Mouse (Mus musculus): Measurements from ENCODE around the gene Pdhx. TPM values are rescaled to one million over a fixed set of nuclear protein-coding genes. Genes with fewer than 3 reads are reported as not detected.
A peak's percentile ranks its signal among the peaks of the same experiment; 100 is the strongest.

The Pdhx gene
- polyA plus RNA-seq, 1 experiment from 2014 or later = 76.7 TPM

DNA sequence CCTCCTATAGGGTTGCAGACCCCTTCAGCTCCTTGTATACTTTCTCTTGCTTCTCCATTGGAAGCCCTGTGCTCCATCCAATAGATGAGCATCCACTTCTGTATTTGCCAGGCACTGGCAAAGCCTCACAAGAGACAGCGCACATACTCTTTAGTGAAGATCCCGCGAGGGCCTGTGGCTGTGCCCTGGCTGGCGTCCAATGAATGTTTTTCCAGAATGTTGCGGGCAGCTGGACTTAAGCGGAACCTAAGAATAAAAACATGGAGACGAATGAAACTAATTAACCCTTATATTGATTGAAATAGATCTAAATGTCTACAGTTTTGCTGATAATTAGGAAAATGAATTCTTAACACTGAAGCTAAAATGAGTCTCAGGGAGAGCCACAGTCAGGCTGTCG, 32.4 kb downstream of the Pdhx start:
- H3K9ac ChIP-seq (replicated peaks; ENCODE audit: low read depth, low read length) = no peak overlapping the region

DNA sequence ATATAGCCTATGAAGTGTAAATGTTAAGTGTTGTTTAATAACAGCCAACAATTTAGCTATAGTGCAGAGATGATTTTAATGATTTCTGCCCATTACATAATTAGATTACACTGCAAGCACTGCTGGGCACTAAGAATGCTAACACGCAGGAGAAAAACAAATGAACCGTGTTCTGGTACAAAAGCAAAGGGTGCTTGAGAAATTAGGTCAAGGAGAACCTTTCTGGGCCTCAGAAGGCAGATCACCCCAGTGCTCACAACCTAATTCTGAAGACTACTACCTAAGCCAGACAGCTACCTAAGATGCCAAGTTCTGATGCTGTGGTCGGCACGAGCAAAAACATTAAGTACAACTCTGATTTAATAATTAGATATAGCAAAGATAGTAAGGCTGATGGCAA, 35.5 kb downstream of the Pdhx start:
- Histone ChIP-seq H3K4me2 (ENCODE audit: low read depth, low read length) (no peak overlapping the region), H3K4me3 (ENCODE audit: low read depth, low read length) (no peak overlapping the region), H3K9ac (replicated peaks; ENCODE audit: low read depth, low read length) (no peak overlapping the region), H3K27ac (ENCODE audit: low read depth, low read length) (no peak overlapping the region), H3K27me3 (ENCODE audit: control insufficient read depth, insufficient read depth, low read length) (no peaks in the 10 kb centered on the region), H3K36me3 (ENCODE audit: control insufficient read depth, insufficient read depth, low read length) (no peaks in the 10 kb centered on the region), H3K4me1 (ENCODE audit: control insufficient read depth, insufficient read depth, low read length) (no peaks in the 10 kb centered on the region), H3K9me3 (ENCODE audit: control insufficient read depth, low read length) (no peaks in the 10 kb centered on the region)
- no peak for ATAC-seq (ENCODE audit: low read depth)
- 86% methylated on average over 4 of the region's 4 CpGs for WGBS

More for the DNA sequence above, 32.4 kb downstream of the Pdhx start:
- ATAC-seq (ENCODE audit: low read depth) = no peak
- H3K27ac ChIP-seq (ENCODE audit: low read depth, low read length) = no peak overlapping the region
- no peak overlapping the region for H3K4me3 ChIP-seq (ENCODE audit: low read depth, low read length)
- H3K27me3 ChIP-seq (ENCODE audit: control insufficient read depth, insufficient read depth, low read length) = no peaks in the 10 kb centered on the region
- H3K4me2 ChIP-seq (ENCODE audit: low read depth, low read length) = no peak overlapping the region
- no peaks in the 10 kb centered on the region for H3K9me3 ChIP-seq (ENCODE audit: control insufficient read depth, low read length)
- WGBS = 58% methylated on average over 8 of the region's 8 CpGs
- H3K36me3 ChIP-seq (ENCODE audit: control insufficient read depth, insufficient read depth, low read length) = no peaks in the 10 kb centered on the region
- H3K4me1 ChIP-seq (ENCODE audit: control insufficient read depth, insufficient read depth, low read length) = no peaks in the 10 kb centered on the region

GRCm38 (mm10) chr2:103022728-103023127, 50.6 kb downstream of the Pdhx start:
- Histone ChIP-seq H3K4me3 (ENCODE audit: low read depth, low read length) (no peak overlapping the region), H3K9ac (replicated peaks; ENCODE audit: low read depth, low read length) (no peak overlapping the region), H3K9me3 (ENCODE audit: control insufficient read depth, low read length) (no peaks in the 10 kb centered on the region), H3K36me3 (ENCODE audit: control insufficient read depth, insufficient read depth, low read length) (no peaks in the 10 kb centered on the region), H3K4me1 (ENCODE audit: control insufficient read depth, insufficient read depth, low read length) (no peaks in the 10 kb centered on the region), H3K4me2 (ENCODE audit: low read depth, low read length) (no peak overlapping the region), H3K27ac (ENCODE audit: low read depth, low read length) (no peak overlapping the region), H3K27me3 (ENCODE audit: control insufficient read depth, insufficient read depth, low read length) (no peaks in the 10 kb centered on the region)
- peak; percentile 35; the same call in 1 of the 2 replicates for ATAC-seq (ENCODE audit: low read depth)
- WGBS = 74% methylated on average over 3 of the region's 3 CpGs

- no peaks in the 10 kb centered on the region for H3K36me3 ChIP-seq (ENCODE audit: control insufficient read depth, insufficient read depth, low read length)
- H3K4me1 ChIP-seq (ENCODE audit: control insufficient read depth, insufficient read depth, low read length) = no peaks in the 10 kb centered on the region
- H3K4me2 ChIP-seq (ENCODE audit: low read depth, low read length) = no peak overlapping the region
- WGBS = 27% methylated on average over 4 of the region's 4 CpGs
- no peaks in the 10 kb centered on the region for H3K27me3 ChIP-seq (ENCODE audit: control insufficient read depth, insufficient read depth, low read length)
- H3K9ac ChIP-seq (replicated peaks; ENCODE audit: low read depth, low read length) = no peak overlapping the region
- no peak overlapping the region for H3K4me3 ChIP-seq (ENCODE audit: low read depth, low read length)
- H3K9me3 ChIP-seq (ENCODE audit: control insufficient read depth, low read length) = no peaks in the 10 kb centered on the region
- ATAC-seq (ENCODE audit: low read depth) = peak; percentile 42; the same call in 1 of the 2 replicates
- H3K27ac ChIP-seq (ENCODE audit: low read depth, low read length) = no peak overlapping the region
These were observed 52.9 kb downstream of the Pdhx start for GRCm38 (mm10) chr2:103020191-103020987.

DNA sequence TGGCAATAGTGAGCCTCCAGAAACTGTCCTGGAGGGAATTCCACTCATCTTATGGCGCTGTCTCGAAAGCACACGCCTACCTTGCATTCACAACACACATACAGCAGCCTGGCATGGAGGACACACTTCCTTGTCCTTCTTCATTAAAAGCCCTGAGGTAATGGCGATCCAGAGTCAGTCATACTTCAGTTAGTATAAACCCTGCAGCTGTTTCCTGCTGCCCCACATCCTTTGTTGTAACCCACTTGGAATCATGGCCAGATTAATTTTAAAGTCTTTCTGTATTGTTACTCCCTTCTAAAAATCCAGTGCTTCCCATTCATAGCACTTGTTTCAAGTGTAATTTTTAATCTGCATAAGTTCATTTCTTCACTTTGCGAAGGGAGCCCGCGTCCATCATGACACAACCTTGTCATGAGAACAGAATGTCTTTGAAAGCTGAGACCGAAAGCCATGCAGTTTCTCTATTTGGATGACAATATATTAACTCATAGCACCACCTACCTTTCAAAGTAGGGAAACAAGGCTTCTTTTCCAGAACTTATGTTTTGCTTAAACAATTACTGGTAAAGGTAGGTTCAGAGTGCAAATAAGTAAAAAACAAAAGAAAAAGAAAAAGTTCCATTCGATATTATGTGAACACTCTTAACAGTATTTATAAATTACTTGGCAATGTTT, 54.4 kb downstream of the Pdhx start:
- H3K4me3 ChIP-seq (ENCODE audit: low read depth, low read length) = no peak overlapping the region
- H3K27ac ChIP-seq (ENCODE audit: low read depth, low read length) = no peak overlapping the region
- no peaks in the 10 kb centered on the region for H3K9me3 ChIP-seq (ENCODE audit: control insufficient read depth, low read length)
- no peak overlapping the region for H3K4me2 ChIP-seq (ENCODE audit: low read depth, low read length)
- H3K36me3 ChIP-seq (ENCODE audit: control insufficient read depth, insufficient read depth, low read length) = no peaks in the 10 kb centered on the region
- no peak overlapping the region for H3K9ac ChIP-seq (replicated peaks; ENCODE audit: low read depth, low read length)
- H3K4me1 ChIP-seq (ENCODE audit: control insufficient read depth, insufficient read depth, low read length) = no peaks in the 10 kb centered on the region
- no peaks in the 10 kb centered on the region for H3K27me3 ChIP-seq (ENCODE audit: control insufficient read depth, insufficient read depth, low read length)
- 0 out of 2 replicates have a peak, but pooled peaks have one; percentile 30 for ATAC-seq (ENCODE audit: low read depth)
- 73% methylated on average over 9 of the region's 9 CpGs for WGBS

- Histone ChIP-seq H3K36me3 (ENCODE audit: control insufficient read depth, insufficient read depth, low read length) (no peaks in the 10 kb centered on the region), H3K9ac (replicated peaks; ENCODE audit: low read depth, low read length) (no peak overlapping the region), H3K4me2 (ENCODE audit: low read depth, low read length) (no peak overlapping the region), H3K9me3 (ENCODE audit: control insufficient read depth, low read length) (no peaks in the 10 kb centered on the region), H3K4me3 (ENCODE audit: low read depth, low read length) (no peak overlapping the region), H3K4me1 (ENCODE audit: control insufficient read depth, insufficient read depth, low read length) (no peaks in the 10 kb centered on the region), H3K27ac (ENCODE audit: low read depth, low read length) (no peak overlapping the region), H3K27me3 (ENCODE audit: control insufficient read depth, insufficient read depth, low read length) (no peaks in the 10 kb centered on the region)
- WGBS = 89% methylated on average over 2 of the region's 2 CpGs
- ATAC-seq (ENCODE audit: low read depth) = no peak
These were observed 55.9 kb downstream of the Pdhx start for GRCm38 (mm10) chr2:103017391-103017824.

- no peak overlapping the region for H3K4me2 ChIP-seq (ENCODE audit: low read depth, low read length)
- no peaks in the 10 kb centered on the region for H3K9me3 ChIP-seq (ENCODE audit: control insufficient read depth, low read length)
- no peak for ATAC-seq (ENCODE audit: low read depth)
- H3K27me3 ChIP-seq (ENCODE audit: control insufficient read depth, insufficient read depth, low read length) = no peaks in the 10 kb centered on the region
- no peaks in the 10 kb centered on the region for H3K4me1 ChIP-seq (ENCODE audit: control insufficient read depth, insufficient read depth, low read length)
- H3K4me3 ChIP-seq (ENCODE audit: low read depth, low read length) = no peak overlapping the region
- H3K27ac ChIP-seq (ENCODE audit: low read depth, low read length) = no peak overlapping the region
- H3K9ac ChIP-seq (replicated peaks; ENCODE audit: low read depth, low read length) = no peak overlapping the region
- no peaks in the 10 kb centered on the region for H3K36me3 ChIP-seq (ENCODE audit: control insufficient read depth, insufficient read depth, low read length)
These were observed 57.2 kb downstream of the Pdhx start for GRCm38 (mm10) chr2:103016089-103016488.

DNA sequence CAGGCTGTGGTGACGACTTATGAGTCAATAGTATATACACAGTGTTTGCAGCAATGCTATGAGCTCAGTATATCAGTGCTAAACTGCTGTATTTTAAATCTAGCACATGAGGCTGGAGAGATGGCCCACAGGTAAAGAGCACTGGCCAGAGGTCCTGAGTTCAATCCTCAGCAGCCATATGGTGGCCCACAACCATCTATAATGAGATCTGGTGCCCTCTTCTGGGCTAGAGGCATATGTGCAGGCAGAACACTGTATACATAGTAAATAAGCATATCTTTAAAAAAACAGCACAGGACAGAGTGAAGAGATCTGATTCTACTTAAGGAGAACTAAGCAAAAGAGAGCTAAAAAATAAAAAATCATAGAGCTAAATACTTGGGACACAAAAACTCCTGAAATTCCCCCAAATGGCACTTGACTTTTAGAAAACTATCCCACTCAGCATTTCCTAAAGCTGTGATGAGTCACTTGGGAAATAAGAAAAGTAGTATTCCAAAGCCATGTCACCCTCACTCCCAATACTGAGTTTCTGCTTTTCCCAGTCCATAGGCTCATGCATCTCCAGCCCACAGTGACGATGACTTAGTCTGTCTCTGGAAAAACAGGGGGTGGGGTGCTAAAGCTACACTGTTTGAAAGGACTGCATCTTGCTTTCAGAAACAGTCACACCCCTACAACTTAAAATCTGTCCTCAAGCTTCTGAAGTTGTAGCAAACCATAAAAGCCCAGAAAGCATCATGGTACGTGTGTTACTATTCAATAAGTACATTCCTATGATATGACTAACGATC, 60.3 kb downstream of the Pdhx start:
- Histone ChIP-seq H3K27me3 (ENCODE audit: control insufficient read depth, insufficient read depth, low read length) (no peaks in the 10 kb centered on the region), H3K4me2 (ENCODE audit: low read depth, low read length) (no peak overlapping the region), H3K27ac (ENCODE audit: low read depth, low read length) (no peak overlapping the region), H3K9ac (replicated peaks; ENCODE audit: low read depth, low read length) (no peak overlapping the region), H3K36me3 (ENCODE audit: control insufficient read depth, insufficient read depth, low read length) (no peaks in the 10 kb centered on the region), H3K9me3 (ENCODE audit: control insufficient read depth, low read length) (no peaks in the 10 kb centered on the region), H3K4me3 (ENCODE audit: low read depth, low read length) (no peak overlapping the region), H3K4me1 (ENCODE audit: control insufficient read depth, insufficient read depth, low read length) (no peaks in the 10 kb centered on the region)
- WGBS = 91% methylated on average over 4 of the region's 4 CpGs
- ATAC-seq (ENCODE audit: low read depth) = no peak

DNA sequence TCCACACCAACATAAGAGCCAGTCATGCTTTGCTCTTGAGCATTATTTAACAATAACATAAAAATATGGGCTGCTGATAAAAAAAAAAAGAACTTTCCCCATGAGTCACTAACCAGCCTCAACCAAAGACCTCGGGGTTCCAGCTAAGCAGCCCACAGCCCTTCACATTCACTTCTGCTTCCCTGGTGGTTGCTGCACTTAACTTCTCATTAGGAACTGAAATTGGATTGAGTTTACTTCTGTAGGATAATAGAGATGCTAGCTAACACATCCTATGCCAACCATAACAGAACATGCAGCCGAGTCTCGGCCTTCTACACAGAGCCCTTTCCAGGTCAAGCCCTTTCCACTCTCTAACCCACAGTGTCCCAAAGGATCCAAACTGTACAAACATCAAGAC, 65.1 kb downstream of the Pdhx start:
- Histone ChIP-seq H3K27ac (ENCODE audit: low read depth, low read length) (no peak overlapping the region), H3K27me3 (ENCODE audit: control insufficient read depth, insufficient read depth, low read length) (no peaks in the 10 kb centered on the region), H3K36me3 (ENCODE audit: control insufficient read depth, insufficient read depth, low read length) (no peaks in the 10 kb centered on the region), H3K9me3 (ENCODE audit: control insufficient read depth, low read length) (no peaks in the 10 kb centered on the region), H3K9ac (replicated peaks; ENCODE audit: low read depth, low read length) (no peak overlapping the region), H3K4me2 (ENCODE audit: low read depth, low read length) (no peak overlapping the region), H3K4me3 (ENCODE audit: low read depth, low read length) (no peak overlapping the region), H3K4me1 (ENCODE audit: control insufficient read depth, insufficient read depth, low read length) (no peaks in the 10 kb centered on the region)
- no peak for ATAC-seq (ENCODE audit: low read depth)
- WGBS = 91% methylated on average over 3 of the region's 3 CpGs

Measured in neural tube, embryonic 14.5 days (tissue).